In genomic region chr11:80295066-80295465, GRCm38 (mm10) we compare ENCODE assay signal across 18 mouse cellular contexts. TPM values are rescaled to one million over a fixed set of nuclear protein-coding genes. Genes with fewer than 3 reads are reported as not detected.
A peak's percentile ranks its signal among the peaks of the same experiment; 100 is the strongest.
DNase-seq lines count a peak whose midpoint lies in the region; ATAC-seq and TF ChIP-seq lines count a peak whose summit lies in the region.
"Had no signal": no experiment of that assay in that cellular context is flagged by ENCODE, and none has a peak within 500 bp of the region (broad histone marks: within the 10 kb centered on the region; RNA-seq: fewer than 3 reads in every experiment).

No protein-coding gene starts in this region.

- DNase-seq in forebrain, postnatal 0 days: peak; percentile 34
- DNase-seq in limb, embryonic 10.5 days (ENCODE audit: low spot score): no peak
- DNase-seq in NIH3T3 (ENCODE audit: low read depth): peak; percentile 68
- no peak for DNase-seq in ovary, postnatal 14 days (ENCODE audit: low spot score)
- DNase-seq: adrenal gland, adult 8-10 months; cerebellum, adult 11-12 months; heart, postnatal 4 days; kidney, postnatal 25 days; lung, postnatal 10 days; right cerebral cortex, postnatal 25 days had no signal

- no peak overlapping the region for H3K27ac ChIP-seq in forebrain, postnatal 0 days (ENCODE audit: low read depth, low read length)
- H3K27ac ChIP-seq in forebrain, embryonic 12.5 days: no peak overlapping the region
- H3K27ac ChIP-seq in limb, embryonic 13.5 days: no peak overlapping the region
- no peak overlapping the region for H3K27ac ChIP-seq in limb, embryonic 10.5 days
- 0 out of 2 replicates have a peak overlapping the region, but pooled peaks have one; percentile 28 for H3K27ac ChIP-seq in embryonic facial prominence, embryonic 15.5 days (replicated peaks)
- H3K27ac ChIP-seq: embryonic facial prominence, embryonic 13.5 days; liver, embryonic 12.5 days had no signal

- H3K27me3 ChIP-seq in forebrain, postnatal 0 days (ENCODE audit: insufficient read depth, low read length): no peaks in the 10 kb centered on the region
- peaks cover 53% of the 10 kb centered on the region for H3K27me3 ChIP-seq in forebrain, embryonic 12.5 days
- peaks cover 55% of the 10 kb centered on the region for H3K27me3 ChIP-seq in limb, embryonic 13.5 days
- peaks cover 64% of the 10 kb centered on the region for H3K27me3 ChIP-seq in limb, embryonic 10.5 days (ENCODE audit: low read depth, poor library complexity, severe bottlenecking)
- peaks cover 26% of the 10 kb centered on the region for H3K27me3 ChIP-seq in embryonic facial prominence, embryonic 15.5 days

- H3K4me3 ChIP-seq in forebrain, postnatal 0 days (ENCODE audit: low read depth, low read length): no peak overlapping the region
- H3K4me3 ChIP-seq in forebrain, embryonic 12.5 days (replicated peaks): no peak overlapping the region
- no peak overlapping the region for H3K4me3 ChIP-seq in limb, embryonic 13.5 days
- H3K4me3 ChIP-seq in limb, embryonic 10.5 days: no peak overlapping the region
- H3K4me3 ChIP-seq in embryonic facial prominence, embryonic 15.5 days (replicated peaks): no peak overlapping the region
- H3K4me3 ChIP-seq: embryonic facial prominence, embryonic 13.5 days; liver, embryonic 12.5 days; megakaryocyte, embryonic 14.5 days had no signal

- H3K9ac ChIP-seq in forebrain, postnatal 0 days: no peak overlapping the region
- H3K9ac ChIP-seq in forebrain, embryonic 12.5 days: no peak overlapping the region
- no peak overlapping the region for H3K9ac ChIP-seq in limb, embryonic 13.5 days
- no peak overlapping the region for H3K9ac ChIP-seq in embryonic facial prominence, embryonic 15.5 days
- H3K9ac ChIP-seq: embryonic facial prominence, embryonic 13.5 days; liver, embryonic 12.5 days had no signal

- H3K4me1 ChIP-seq in forebrain, postnatal 0 days (ENCODE audit: insufficient read depth): peaks cover 12% of the 10 kb centered on the region; the same call in 1 of the 2 replicates
- peaks cover 40% of the 10 kb centered on the region for H3K4me1 ChIP-seq in forebrain, embryonic 12.5 days
- H3K4me1 ChIP-seq in limb, embryonic 13.5 days: peaks cover 26% of the 10 kb centered on the region
- H3K4me1 ChIP-seq in limb, embryonic 10.5 days: peaks cover 31% of the 10 kb centered on the region
- H3K4me1 ChIP-seq in embryonic facial prominence, embryonic 15.5 days: peaks cover 32% of the 10 kb centered on the region

- 26% methylated on average over 9 of the region's 9 CpGs for WGBS in forebrain, postnatal 0 days
- 19% methylated on average over 9 of the region's 9 CpGs for WGBS in forebrain, embryonic 12.5 days
- 8% methylated on average over 9 of the region's 9 CpGs for WGBS in limb, embryonic 13.5 days
- 10% methylated on average over 9 of the region's 9 CpGs for WGBS in limb, embryonic 10.5 days
- WGBS in embryonic facial prominence, embryonic 15.5 days: 11% methylated on average over 9 of the region's 9 CpGs

- H3K4me2 ChIP-seq in forebrain, postnatal 0 days (ENCODE audit: low read depth): no peak overlapping the region
- no peak overlapping the region for H3K4me2 ChIP-seq in forebrain, embryonic 12.5 days
- 0 out of 2 replicates have a peak overlapping the region, but pooled peaks have one; percentile 11 for H3K4me2 ChIP-seq in limb, embryonic 13.5 days (replicated peaks)
- H3K4me2 ChIP-seq in embryonic facial prominence, embryonic 15.5 days (replicated peaks): no peak overlapping the region
- H3K4me2 ChIP-seq: embryonic facial prominence, embryonic 13.5 days; liver, embryonic 12.5 days had no signal

- H3K9me3 ChIP-seq in forebrain, postnatal 0 days (ENCODE audit: low read length): no peaks in the 10 kb centered on the region
- H3K9me3 ChIP-seq in forebrain, embryonic 12.5 days: no peaks in the 10 kb centered on the region
- 0 out of 2 replicates have a peak, but pooled peaks cover 5% of the 10 kb centered on the region for H3K9me3 ChIP-seq in limb, embryonic 13.5 days
- H3K9me3 ChIP-seq in limb, embryonic 10.5 days (replicated peaks): no peaks in the 10 kb centered on the region
- peaks cover 7% of the 10 kb centered on the region; the same call in 1 of the 2 replicates for H3K9me3 ChIP-seq in embryonic facial prominence, embryonic 15.5 days (replicated peaks)
- H3K9me3 ChIP-seq: embryonic facial prominence, embryonic 13.5 days had no signal

- TF ChIP-seq CTCF in forebrain, postnatal 0 days (IDR thresholded peaks at IDR 0.05; ENCODE audit: low read depth): no peak

- no peak for ATAC-seq in forebrain, postnatal 0 days
- no peak for ATAC-seq in forebrain, embryonic 12.5 days (ENCODE audit: low FRiP score)
- ATAC-seq in limb, embryonic 13.5 days (ENCODE audit: low FRiP score, low read depth): no peak
- ATAC-seq in embryonic facial prominence, embryonic 15.5 days (ENCODE audit: insufficient number of reproducible peaks, low FRiP score, low TSS enrichment, low read depth): 0 out of 2 replicates have a peak, but pooled peaks have one; percentile 20
- no peak for ATAC-seq in megakaryocyte-erythroid progenitor cell, adult 5-6 weeks (replicated peaks; ENCODE audit: low FRiP score, low TSS enrichment, poor library complexity, severe bottlenecking)
- ATAC-seq: inflammation-experienced regulatory T-cells, adult 6 months; liver, embryonic 12.5 days had no signal

- H3K36me3 ChIP-seq in forebrain, postnatal 0 days (ENCODE audit: insufficient read depth): no peaks in the 10 kb centered on the region
- no peaks in the 10 kb centered on the region for H3K36me3 ChIP-seq in forebrain, embryonic 12.5 days (replicated peaks)
- H3K36me3 ChIP-seq in limb, embryonic 13.5 days: no peaks in the 10 kb centered on the region
- no peaks in the 10 kb centered on the region for H3K36me3 ChIP-seq in limb, embryonic 10.5 days
- no peaks in the 10 kb centered on the region for H3K36me3 ChIP-seq in embryonic facial prominence, embryonic 15.5 days
- H3K36me3 ChIP-seq: embryonic facial prominence, embryonic 13.5 days; liver, embryonic 12.5 days had no signal

RNA-seq across cellular contexts. Expression of gene Rhbdl3, which starts 5.6 kb away (rescaled TPM):
- 3.8 and 6.7 TPM in 2 replicates for total RNA-seq in forebrain, postnatal 0 days (2014; rRNA removed)
- polyA plus RNA-seq in forebrain, postnatal 0 days (2015; fragmentation: Nextera tagmentation; extraction: Ambion mirVana): 2.5 and 2.8 TPM in 2 replicates
- polyA plus RNA-seq in forebrain, embryonic 12.5 days (2016; fragmentation: Nextera tagmentation; extraction: Ambion mirVana): 20.8 and 21.3 TPM in 2 replicates
- 3.5 and 3.8 TPM in 2 replicates for polyA plus RNA-seq in limb, embryonic 13.5 days (2015; fragmentation: Nextera tagmentation; extraction: Ambion mirVana)
- 0.34 and 0.85 TPM in 2 replicates for polyA plus RNA-seq in limb, embryonic 10.5 days (2016; fragmentation: Nextera tagmentation; extraction: Ambion mirVana)
- 7.3 and 8.3 TPM in 2 replicates for polyA plus RNA-seq in embryonic facial prominence, embryonic 15.5 days (2015; fragmentation: Nextera tagmentation; extraction: Ambion mirVana)
- 0.44 and 0.64 TPM in 2 replicates for total RNA-seq in megakaryocyte-erythroid progenitor cell, adult 5-6 weeks (2014; fragmentation: Nextera tagmentation)
- total RNA-seq in megakaryocyte-erythroid progenitor cell, adult 5-6 weeks (2017): not detected in 2 replicates

Comparison
In these comparisons a context has a peak if more than half of its experiments do, and no peak if none do; other contexts are left out.
1. DNase-seq: peak in forebrain, postnatal 0 days (single experiment) and NIH3T3 (single experiment); none in limb, embryonic 10.5 days (single experiment) and ovary, postnatal 14 days (single experiment).